Mouse (Mus musculus) C2C12 (cell line): ENCODE measurements around the gene Dnajc19.
A peak's percentile ranks its signal among the peaks of the same experiment; 100 is the strongest.

Experiments used
- CTCF ChIP-seq: IDR thresholded peaks from one replicate; pipeline ENCODE4 v1.5.1; 2011; ENCODE audit not compliant: control insufficient read depth, insufficient read depth, insufficient read length
- MAX ChIP-seq: IDR thresholded peaks from one replicate; pipeline ENCODE4 v1.6.1; 2011; ENCODE audit warnings: mild to moderate bottlenecking, control low read depth
- MYOG ChIP-seq: IDR thresholded peaks from one replicate; pipeline ENCODE4 v1.6.1; 2011; ENCODE audit not compliant: control insufficient read depth, insufficient read length; ENCODE audit errors: extremely low read depth
- USF1 ChIP-seq: IDR thresholded peaks from one replicate; pipeline ENCODE4 v1.6.1; 2011; ENCODE audit warnings: low read depth, mild to moderate bottlenecking, control low read depth, moderate library complexity

GRCm38 (mm10) chr3:34019540-34020381 lies 61.4 kb downstream of the Dnajc19 start, which contains the start of gene Fxr1:
- TF ChIP-seq USF1: no peak
- no peak for TF ChIP-seq CTCF
- peak; percentile 61 for TF ChIP-seq MAX
- no peak for TF ChIP-seq MYOG
